Mouse (Mus musculus) C2C12 (cell line): ENCODE data around the gene 1520401A03Rik.

Experiments
- CTCF ChIP-seq: IDR thresholded peaks from one replicate; pipeline ENCODE4 v1.5.1; 2011; ENCODE audit not compliant: control insufficient read depth, insufficient read depth, insufficient read length
- USF1 ChIP-seq: IDR thresholded peaks from one replicate; pipeline ENCODE4 v1.6.1; 2011; ENCODE audit warnings: low read depth, mild to moderate bottlenecking, control low read depth, moderate library complexity

- TF ChIP-seq CTCF: no peak
- no peak for TF ChIP-seq USF1
Observed at GRCm38 (mm10) chr17:23761155-23761554, 38.6 kb upstream of the 1520401A03Rik start.
